Mouse (Mus musculus): Measurements from ENCODE around the gene Bcan. TPM values are rescaled to one million over a fixed set of nuclear protein-coding genes. Genes with fewer than 3 reads are reported as not detected.

The Bcan gene
- polyA plus RNA-seq, 1 experiment from 2014 or later = 53.4 TPM

DNA sequence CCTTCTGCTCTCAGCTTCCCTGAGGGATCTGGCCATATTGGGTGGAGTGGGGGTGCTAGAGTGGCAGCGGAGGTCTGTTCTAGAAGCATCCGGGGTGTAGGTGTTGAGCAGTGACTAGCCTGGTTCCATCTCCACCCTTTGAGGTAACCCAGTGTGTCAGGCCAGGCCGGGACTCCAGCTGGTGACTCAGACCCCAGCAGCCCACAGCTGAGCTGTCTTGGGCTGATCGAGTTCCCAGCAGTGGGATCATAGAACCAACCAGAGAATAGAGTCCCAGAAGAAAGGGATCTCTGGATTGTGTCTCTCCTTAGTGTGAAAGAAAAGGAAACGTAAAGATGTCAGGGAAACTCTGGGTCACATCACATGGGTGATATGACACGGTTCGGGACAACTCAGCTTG, 40.7 kb downstream of the Bcan start:
- Histone ChIP-seq H3K4me2 (no peak overlapping the region), H3K27ac (no peak overlapping the region), H3K9ac (no peak overlapping the region), H3K4me3 (no peak overlapping the region), H3K27me3 (replicated peaks) (no peaks in the 10 kb centered on the region), H3K4me1 (peaks cover 14% of the 10 kb centered on the region), H3K9me3 (no peaks in the 10 kb centered on the region), H3K36me3 (replicated peaks) (no peaks in the 10 kb centered on the region)
- ATAC-seq (replicated peaks) = no peak
- WGBS = 75% methylated on average over 7 of the region's 7 CpGs

DNA sequence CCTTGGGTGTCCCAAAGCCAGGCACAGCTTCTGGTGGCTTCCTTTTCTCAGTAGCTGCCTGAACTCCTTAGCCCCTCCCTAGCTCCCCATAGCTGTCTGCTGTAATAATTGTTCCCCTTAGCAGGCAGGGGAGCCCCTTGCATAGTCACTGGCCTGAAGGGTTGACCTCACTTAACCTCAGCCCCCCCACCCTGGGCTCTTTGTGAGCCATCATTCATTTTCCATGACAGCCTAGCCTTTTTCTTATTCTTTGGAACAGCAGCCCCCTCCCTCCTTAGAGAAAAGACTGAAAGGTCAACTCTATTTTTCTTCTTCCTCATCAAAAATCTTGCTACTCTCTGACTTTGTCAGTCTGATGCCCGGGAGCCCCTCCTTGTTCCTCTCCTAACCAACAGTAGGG, 41.1 kb downstream of the Bcan start:
- Histone ChIP-seq H3K36me3 (replicated peaks) (no peaks in the 10 kb centered on the region), H3K9me3 (no peaks in the 10 kb centered on the region), H3K27me3 (replicated peaks) (no peaks in the 10 kb centered on the region), H3K4me2 (no peak overlapping the region), H3K9ac (no peak overlapping the region), H3K4me3 (no peak overlapping the region), H3K4me1 (peaks cover 14% of the 10 kb centered on the region), H3K27ac (no peak overlapping the region)
- no peak for ATAC-seq (replicated peaks)
- WGBS = 24% methylated on average over 1 of the region's 1 CpGs

DNA sequence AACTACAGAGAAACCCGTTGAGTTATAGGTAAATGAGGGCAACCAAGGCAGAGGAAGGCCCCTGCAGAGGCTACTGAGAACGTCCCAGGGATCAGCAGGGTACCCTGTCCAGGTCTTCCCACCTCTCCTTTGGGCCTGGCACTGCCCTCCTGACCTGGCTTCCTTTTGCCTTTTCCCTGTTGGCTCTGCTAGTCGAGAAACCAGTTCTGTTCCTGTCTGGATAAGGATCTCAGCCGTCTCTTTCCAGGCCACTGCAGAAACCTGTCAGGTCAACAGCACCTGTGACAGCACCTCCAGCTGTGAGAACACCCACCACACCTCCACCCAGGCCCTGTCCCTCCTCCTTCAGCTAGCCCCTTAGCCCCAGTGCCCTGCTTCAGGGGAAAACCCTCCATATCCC, 41.6 kb downstream of the Bcan start:
- Histone ChIP-seq H3K9ac (no peak overlapping the region), H3K9me3 (no peaks in the 10 kb centered on the region), H3K27ac (no peak overlapping the region), H3K4me2 (no peak overlapping the region), H3K27me3 (replicated peaks) (no peaks in the 10 kb centered on the region), H3K4me1 (peaks cover 14% of the 10 kb centered on the region), H3K36me3 (replicated peaks) (no peaks in the 10 kb centered on the region), H3K4me3 (no peak overlapping the region)
- WGBS = 27% methylated on average over 4 of the region's 4 CpGs
- no peak for ATAC-seq (replicated peaks)

DNA sequence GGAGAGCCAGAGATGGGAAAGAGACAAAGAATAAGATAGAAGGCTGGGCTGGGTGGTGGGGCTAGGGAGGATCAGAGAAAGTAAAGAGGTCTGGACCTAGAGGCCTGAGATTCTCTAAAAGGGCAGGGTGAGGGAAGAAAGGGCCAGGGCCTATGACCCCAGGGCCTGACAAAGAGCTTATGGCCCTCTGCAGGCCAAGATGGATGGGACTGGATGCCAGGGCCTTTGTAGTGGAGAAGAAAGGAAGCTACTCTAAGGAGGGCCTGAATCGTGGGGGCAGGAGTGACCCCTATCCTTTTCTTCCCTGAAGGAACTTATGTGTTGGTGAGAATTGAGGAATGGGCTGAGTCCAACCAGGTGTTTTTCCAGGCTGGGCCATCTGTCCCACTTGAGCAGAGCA, 42.0 kb downstream of the Bcan start:
- no peak overlapping the region for H3K9ac ChIP-seq
- no peaks in the 10 kb centered on the region for H3K27me3 ChIP-seq (replicated peaks)
- ATAC-seq (replicated peaks) = no peak
- WGBS = 14% methylated on average over 1 of the region's 1 CpGs
- peaks cover 14% of the 10 kb centered on the region for H3K4me1 ChIP-seq
- H3K27ac ChIP-seq = no peak overlapping the region
- no peaks in the 10 kb centered on the region for H3K36me3 ChIP-seq (replicated peaks)
- no peak overlapping the region for H3K4me3 ChIP-seq
- H3K4me2 ChIP-seq = no peak overlapping the region
- no peaks in the 10 kb centered on the region for H3K9me3 ChIP-seq

DNA sequence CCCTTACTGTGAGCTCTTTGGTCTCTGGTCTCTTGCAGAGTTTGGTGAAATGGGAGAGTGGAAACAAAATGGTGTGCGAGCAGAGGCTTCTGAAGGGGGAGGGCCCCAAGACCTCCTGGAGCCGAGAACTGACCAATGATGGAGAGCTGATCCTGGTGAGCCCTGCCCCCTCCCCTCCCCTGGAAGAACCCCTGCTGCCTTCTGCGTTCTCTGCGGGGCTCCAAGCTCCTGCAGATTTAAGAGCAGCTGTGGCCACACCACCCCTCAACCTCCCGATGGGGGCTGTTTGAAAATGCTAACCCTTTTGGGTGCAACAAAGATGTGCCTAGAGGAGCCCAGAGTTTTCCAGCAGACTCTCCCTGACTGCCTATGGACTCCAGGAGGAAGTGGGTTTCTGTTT, 47.6 kb downstream of the Bcan start:
- no peak overlapping the region; the same call in 1 of the 2 replicates for H3K27ac ChIP-seq
- peak; percentile 53; the same call in 1 of the 2 replicates for ATAC-seq (replicated peaks)
- H3K4me2 ChIP-seq = peak overlapping the region; percentile 34
- H3K27me3 ChIP-seq (replicated peaks) = no peaks in the 10 kb centered on the region
- no peaks in the 10 kb centered on the region for H3K36me3 ChIP-seq (replicated peaks)
- H3K9me3 ChIP-seq = no peaks in the 10 kb centered on the region
- no peak overlapping the region for H3K9ac ChIP-seq
- WGBS = 2% methylated on average over 5 of the region's 5 CpGs
- peak overlapping the region; percentile 8; the same call in 1 of the 2 replicates for H3K4me3 ChIP-seq
- peaks cover 46% of the 10 kb centered on the region for H3K4me1 ChIP-seq

DNA sequence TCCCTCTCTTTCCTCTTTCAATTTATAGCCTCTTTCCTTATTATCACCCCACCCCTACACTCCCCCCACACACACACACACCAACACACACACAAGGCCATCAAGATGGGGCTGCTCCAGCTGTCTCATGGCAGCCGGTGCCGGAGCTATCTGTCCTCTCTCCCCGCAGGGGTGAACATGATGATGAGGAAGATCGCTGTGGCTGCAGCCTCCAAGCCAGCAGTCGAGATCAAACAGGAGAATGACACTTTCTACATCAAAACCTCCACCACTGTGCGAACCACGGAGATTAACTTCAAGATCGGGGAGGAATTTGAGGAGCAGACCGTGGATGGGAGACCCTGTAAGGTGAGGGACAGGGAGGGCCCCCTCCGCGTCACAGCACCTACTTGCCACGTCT, 48.1 kb downstream of the Bcan start:
- H3K4me2 ChIP-seq = peak overlapping the region; percentile 34
- no peaks in the 10 kb centered on the region for H3K27me3 ChIP-seq (replicated peaks)
- H3K9me3 ChIP-seq = no peaks in the 10 kb centered on the region
- H3K36me3 ChIP-seq (replicated peaks) = no peaks in the 10 kb centered on the region
- ATAC-seq (replicated peaks) = no peak
- 16% methylated on average over 12 of the region's 12 CpGs for WGBS
- H3K4me3 ChIP-seq = peak overlapping the region; percentile 8; the same call in 1 of the 2 replicates
- H3K9ac ChIP-seq = no peak overlapping the region
- peaks cover 51% of the 10 kb centered on the region for H3K4me1 ChIP-seq
- no peak overlapping the region; the same call in 1 of the 2 replicates for H3K27ac ChIP-seq

DNA sequence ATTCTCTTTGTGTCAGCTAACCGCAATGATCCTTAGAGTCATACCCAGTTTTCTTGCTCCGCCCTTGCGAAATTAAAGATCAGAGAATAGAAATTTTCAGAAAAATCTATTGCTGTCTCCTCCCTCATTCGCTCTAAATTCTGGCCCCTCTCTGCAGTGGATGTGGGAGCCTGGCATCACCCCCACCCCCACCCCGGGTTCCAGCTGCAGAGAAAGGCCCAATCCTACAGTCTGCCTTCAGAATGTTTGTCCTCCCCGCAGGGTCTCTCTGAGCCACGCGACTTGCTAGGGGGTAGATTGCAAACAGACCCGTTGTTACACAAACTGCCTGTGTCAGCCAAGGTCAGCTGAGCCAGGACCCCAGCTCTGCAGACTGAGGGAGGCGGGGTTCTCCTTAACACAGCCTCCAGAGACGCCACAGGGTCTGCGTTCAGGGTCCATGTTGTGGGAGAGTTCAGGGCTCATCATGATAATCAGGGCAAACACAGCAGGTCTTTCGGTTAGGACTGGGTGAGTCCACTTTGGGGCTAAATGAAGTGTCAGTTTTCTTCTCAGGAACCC, 50.0 kb downstream of the Bcan start:
- Histone ChIP-seq H3K27me3 (replicated peaks) (no peaks in the 10 kb centered on the region), H3K9me3 (no peaks in the 10 kb centered on the region), H3K4me2 (peak overlapping the region; percentile 64; the same call in 1 of the 2 replicates), H3K4me3 (peak overlapping the region; percentile 12; the same call in 1 of the 2 replicates), H3K36me3 (replicated peaks) (no peaks in the 10 kb centered on the region), H3K9ac (no peak overlapping the region), H3K27ac (no peak overlapping the region), H3K4me1 (peaks cover 52% of the 10 kb centered on the region)
- 11% methylated on average over 13 of the region's 13 CpGs for WGBS
- no peak for ATAC-seq (replicated peaks)

DNA sequence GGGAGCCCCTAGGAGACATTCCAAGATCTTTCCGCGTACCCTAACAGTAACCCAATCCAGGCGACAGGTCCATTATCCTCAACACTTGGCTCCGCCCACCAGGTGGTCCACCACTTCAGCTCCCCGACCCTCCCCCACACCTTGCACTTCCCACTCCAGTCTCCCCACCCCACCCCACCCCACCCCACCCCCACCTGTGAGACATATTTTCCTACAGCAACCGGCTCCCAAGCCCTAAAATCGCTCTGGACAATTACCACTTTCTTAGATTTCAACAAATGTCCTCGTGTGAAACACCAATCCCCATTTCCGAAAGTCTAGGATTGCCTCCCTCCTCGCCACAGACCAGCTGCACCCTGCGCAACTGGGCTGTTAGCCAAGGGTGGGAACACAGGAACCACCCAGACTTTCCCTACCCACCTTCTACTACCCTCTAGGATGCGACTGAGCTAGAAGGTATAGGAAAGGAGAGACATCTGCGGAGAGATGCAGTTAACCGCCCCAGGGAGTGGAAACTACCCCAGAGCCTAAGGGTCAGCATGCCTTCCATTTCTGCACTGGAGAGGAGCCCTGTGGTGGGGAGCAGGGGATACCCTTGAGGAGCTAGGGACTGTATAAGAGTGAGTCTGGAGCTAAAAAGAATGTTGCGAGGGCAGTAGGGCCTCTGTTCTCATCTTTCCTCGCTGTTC, 50.6 kb downstream of the Bcan start:
- peaks cover 56% of the 10 kb centered on the region for H3K4me1 ChIP-seq
- ATAC-seq (replicated peaks) = no peak
- no peak overlapping the region for H3K9ac ChIP-seq
- H3K27ac ChIP-seq = no peak overlapping the region
- peak overlapping the region; percentile 33 for H3K4me3 ChIP-seq
- peak overlapping the region; percentile 64; the same call in 1 of the 2 replicates for H3K4me2 ChIP-seq
- H3K27me3 ChIP-seq (replicated peaks) = no peaks in the 10 kb centered on the region
- 9% methylated on average over 16 of the region's 16 CpGs for WGBS
- no peaks in the 10 kb centered on the region for H3K36me3 ChIP-seq (replicated peaks)
- H3K9me3 ChIP-seq = no peaks in the 10 kb centered on the region

DNA sequence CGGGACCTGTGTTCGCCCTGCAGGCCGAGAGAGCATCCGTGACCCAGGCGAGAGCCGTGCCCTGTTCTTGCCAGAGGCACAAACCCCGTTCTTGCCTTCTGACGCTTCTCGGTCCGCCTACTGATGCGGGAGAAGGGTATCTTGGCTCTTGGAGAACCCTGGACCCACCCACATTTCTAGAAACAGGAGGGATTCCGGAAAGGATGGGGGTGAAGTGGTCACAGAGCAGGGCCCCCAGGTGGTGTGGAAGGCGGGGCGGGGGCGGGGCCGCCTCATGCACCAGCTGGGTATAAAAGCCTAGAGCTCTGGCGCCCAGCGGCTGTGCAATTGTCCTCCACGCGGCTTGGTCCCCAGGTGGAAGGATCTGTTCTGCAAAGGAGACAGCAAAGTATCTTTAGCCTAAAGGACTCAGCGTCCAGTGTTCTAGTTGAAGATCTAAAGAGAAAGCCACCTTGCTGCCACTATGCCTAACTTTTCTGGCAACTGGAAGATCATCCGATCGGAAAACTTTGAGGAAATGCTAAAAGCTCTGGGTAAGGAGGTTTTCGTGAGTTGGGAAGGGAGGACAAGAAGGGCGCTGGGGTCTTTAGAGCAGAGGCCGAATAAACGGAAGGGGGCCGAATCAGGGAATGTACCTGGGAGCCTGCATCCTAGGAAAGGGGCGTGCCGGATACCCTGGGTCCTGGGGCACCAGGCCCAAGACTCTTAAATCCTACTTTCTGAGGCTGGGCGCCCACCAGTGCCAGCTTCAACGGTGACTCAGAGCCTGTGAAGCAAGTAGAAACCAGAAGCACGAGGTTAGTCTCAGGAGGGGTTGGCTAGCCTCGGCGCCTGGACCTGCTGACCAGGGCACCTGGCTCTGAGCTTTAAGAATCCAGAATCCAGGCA, 51.4 kb downstream of the Bcan start, which contains the start of gene Crabp2:
Crabp2 (plus strand) TSS at position 289 of the 888 bp plus-strand sequence.
- Histone ChIP-seq H3K36me3 (replicated peaks) (no peaks in the 10 kb centered on the region), H3K4me1 (peaks cover 56% of the 10 kb centered on the region), H3K9ac (peak within 1 kb of the TSS; percentile 38), H3K4me2 (peak within 1 kb of the TSS; percentile 64), H3K27ac (no peak within 1 kb of the TSS), H3K4me3 (peak within 1 kb of the TSS; percentile 33), H3K9me3 (no peaks in the 10 kb centered on the region), H3K27me3 (replicated peaks) (no peaks in the 10 kb centered on the region)
- no peak for ATAC-seq (replicated peaks)
- WGBS = 3% methylated on average over 34 of the region's 35 CpGs

DNA sequence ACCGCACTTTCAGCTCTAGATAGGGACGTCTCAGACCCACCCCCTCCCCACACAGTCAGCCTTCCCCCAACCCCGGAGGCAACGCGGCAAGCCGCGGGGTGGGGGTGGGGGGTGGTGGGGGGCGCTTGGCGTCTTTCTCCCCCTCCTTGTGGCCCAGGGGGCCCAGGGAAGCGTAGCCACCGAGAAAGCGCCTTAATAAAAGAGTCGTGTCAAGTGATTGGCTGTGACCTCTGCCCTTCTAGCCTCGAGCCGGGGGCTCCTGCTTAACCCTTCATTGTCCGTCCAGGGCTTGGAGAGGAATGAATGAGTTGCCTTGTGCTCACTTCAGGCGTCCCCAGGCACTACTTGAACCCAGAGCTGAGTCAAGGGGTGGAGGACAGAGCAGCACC, 52.2 kb downstream of the Bcan start:
- H3K9me3 ChIP-seq = no peaks in the 10 kb centered on the region
- no peak for ATAC-seq (replicated peaks)
- H3K4me3 ChIP-seq = peak overlapping the region; percentile 33
- H3K4me1 ChIP-seq = peaks cover 54% of the 10 kb centered on the region
- 0 out of 2 replicates have a peak, but pooled peaks cover 4% of the 10 kb centered on the region for H3K36me3 ChIP-seq (replicated peaks)
- H3K4me2 ChIP-seq = peak overlapping the region; percentile 64
- peak overlapping the region; percentile 38 for H3K9ac ChIP-seq
- under 1% methylated on average over 17 of the region's 17 CpGs for WGBS
- H3K27me3 ChIP-seq (replicated peaks) = no peaks in the 10 kb centered on the region
- H3K27ac ChIP-seq = no peak overlapping the region

DNA sequence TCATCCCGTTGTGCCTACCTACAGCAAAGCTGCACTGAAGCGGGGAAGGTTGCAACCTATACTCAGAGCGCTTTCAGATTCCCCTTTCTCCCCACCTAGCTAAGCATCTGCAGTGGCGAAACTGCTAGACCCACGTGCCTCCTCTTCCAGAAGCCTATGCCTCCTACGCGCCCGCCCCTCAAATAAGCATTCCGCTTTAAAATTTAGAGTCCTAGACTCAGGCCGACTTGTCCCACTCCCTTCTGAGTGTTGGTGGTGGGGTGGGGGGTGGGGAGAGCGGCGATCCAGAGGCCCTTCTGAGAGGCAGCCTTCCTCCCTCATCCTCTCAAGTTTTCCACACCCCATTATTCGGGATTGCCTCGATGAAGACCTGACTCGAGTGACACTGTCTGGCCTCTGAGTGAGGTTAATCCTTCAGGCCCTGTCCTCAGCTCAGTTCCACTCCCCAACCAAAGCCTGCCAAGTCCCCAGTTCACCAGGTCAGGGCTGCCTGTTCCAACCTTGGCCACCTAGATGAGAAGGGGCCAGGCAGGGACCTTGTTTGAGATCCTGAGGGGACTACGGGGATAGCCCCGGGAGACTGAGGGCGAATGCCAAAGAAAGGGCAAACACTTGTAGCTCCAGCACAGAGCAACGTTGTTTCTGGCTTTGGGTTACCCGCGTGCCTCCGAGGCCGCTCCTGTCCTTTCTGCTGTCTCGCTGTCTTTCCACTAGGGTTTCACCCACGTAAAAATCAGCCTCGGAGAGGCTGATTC, 52.8 kb downstream of the Bcan start:
- H3K4me2 ChIP-seq = peak overlapping the region; percentile 64
- no peaks in the 10 kb centered on the region for H3K9me3 ChIP-seq
- peak overlapping the region; percentile 33 for H3K4me3 ChIP-seq
- peak overlapping the region; percentile 38 for H3K9ac ChIP-seq
- H3K27me3 ChIP-seq (replicated peaks) = no peaks in the 10 kb centered on the region
- no peak overlapping the region for H3K27ac ChIP-seq
- H3K4me1 ChIP-seq = peaks cover 48% of the 10 kb centered on the region
- ATAC-seq (replicated peaks) = no peak
- 6% methylated on average over 26 of the region's 26 CpGs for WGBS
- 0 out of 2 replicates have a peak, but pooled peaks cover 4% of the 10 kb centered on the region for H3K36me3 ChIP-seq (replicated peaks)

DNA sequence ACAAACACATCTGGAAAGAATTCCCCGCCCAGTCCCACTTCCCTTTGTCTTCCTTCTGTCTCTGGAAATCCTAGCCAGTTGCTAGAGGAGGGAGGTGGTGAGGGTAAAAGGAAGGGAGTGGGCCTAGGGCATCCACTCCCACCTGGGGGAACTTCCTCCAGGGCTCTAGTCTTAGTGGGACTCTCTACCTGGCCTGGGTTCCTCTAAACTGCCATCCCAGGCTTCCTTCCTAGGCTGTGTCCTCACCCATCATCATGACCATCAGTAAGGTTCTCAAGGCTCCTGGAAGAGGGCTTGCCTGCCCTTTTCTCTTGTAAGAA, 53.5 kb downstream of the Bcan start:
- H3K36me3 ChIP-seq (replicated peaks) = peaks cover 4% of the 10 kb centered on the region; the same call in 1 of the 2 replicates
- H3K9ac ChIP-seq = no peak overlapping the region
- 19% methylated on average over 1 of the region's 1 CpGs for WGBS

More for the DNA sequence above, 53.5 kb downstream of the Bcan start:
- Histone ChIP-seq H3K4me2 (no peak overlapping the region), H3K4me3 (no peak overlapping the region), H3K27me3 (replicated peaks) (no peaks in the 10 kb centered on the region), H3K9me3 (no peaks in the 10 kb centered on the region), H3K4me1 (peaks cover 41% of the 10 kb centered on the region), H3K27ac (peak overlapping the region; percentile 5; the same call in 1 of the 2 replicates)
- ATAC-seq (replicated peaks) = no peak

All from midbrain, embryonic 15.5 days (tissue).